Mouse (Mus musculus) olfactory bulb, adult 2 months (tissue): Measurements from ENCODE around the gene Wt1.

Experiments used
- CTCF ChIP-seq: fragments of 200-500 bp; IDR thresholded peaks from 2 replicates; pipeline ENCODE4 v1.5.1; 2012; ENCODE audit warnings: low read depth, mild to moderate bottlenecking, low read length, moderate library complexity; ENCODE audit not compliant: insufficient read depth
- POLR2A ChIP-seq: fragments of 200-500 bp; IDR thresholded peaks from 2 replicates; pipeline ENCODE4 v1.6.1; 2012; ENCODE audit warnings: mild to moderate bottlenecking, low read depth, low read length, moderate library complexity; ENCODE audit not compliant: insufficient read depth

DNA sequence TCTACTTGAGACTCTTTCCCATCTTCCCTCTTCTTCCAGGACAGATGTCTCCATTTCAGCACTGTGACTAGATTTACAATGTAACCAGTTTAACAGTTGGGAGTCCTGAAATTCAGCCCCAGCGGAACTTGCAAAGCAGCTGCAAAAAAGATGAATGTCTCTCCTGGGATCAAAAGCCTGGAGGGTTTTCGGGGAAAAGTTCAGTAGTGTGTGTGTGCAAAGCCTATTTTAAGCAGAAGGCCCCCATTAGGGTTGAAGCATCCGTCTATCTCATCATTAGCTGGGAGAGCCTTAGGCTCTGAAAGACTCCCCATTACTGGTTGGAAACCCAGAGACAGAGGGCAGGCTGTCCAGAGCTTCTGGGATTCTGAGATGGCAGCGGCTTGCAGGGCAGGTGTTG, 37.2 kb upstream of the Wt1 start:
- TF ChIP-seq CTCF (no peak), POLR2A (no peak)
